Mouse (Mus musculus): ENCODE data around the gene Pbld2. TPM values are rescaled to one million over a fixed set of nuclear protein-coding genes. Genes with fewer than 3 reads are reported as not detected.

The Pbld2 gene
- under 1 TPM; 0.47 to 0.81 TPM for polyA plus RNA-seq (2017; shearing (Covaris generic))

DNA sequence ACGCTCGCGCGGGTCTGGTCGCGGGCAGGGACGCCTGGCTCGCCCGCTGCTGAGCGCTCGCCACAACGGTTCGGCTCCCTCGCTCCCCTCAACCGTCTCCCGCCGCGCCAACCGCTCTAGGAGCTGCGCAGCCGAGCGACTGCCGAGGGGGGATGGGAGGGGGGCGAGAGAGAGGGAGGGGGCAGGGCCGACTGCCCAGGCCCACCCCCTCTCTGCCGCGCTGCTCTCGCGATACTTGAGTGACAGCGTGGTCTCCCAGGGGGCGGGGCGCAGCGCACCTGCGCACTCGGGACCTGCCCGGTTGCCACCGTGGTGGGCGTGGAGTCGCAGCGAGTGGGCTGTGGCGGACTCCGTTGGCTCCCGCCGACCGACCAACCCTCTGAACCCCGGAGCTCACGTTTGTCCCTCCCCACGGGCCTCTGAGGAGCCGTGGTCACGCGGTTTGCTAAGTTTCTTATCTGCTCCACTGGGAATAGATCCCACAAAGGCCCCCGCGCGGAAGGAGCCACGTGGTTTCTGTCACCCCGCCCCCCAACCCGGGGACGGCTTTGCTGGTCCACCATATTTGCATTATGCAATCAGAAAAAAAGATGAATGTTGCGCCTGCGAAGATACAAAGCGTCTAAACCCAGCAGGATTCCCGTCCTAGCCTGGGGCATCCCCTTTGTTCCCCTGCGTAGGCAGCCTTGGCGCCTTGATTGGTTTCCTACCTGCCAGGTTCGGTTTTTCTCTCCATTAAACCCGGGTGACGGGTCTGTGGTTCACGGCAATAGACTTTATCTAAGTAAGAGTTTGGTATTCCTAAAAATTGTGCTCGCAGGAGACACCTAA lies at the start of gene Pbld2, which contains the start of gene Hnrnph3:
TSS of gene Pbld2 (plus strand) at position 567 of the 831 bp plus-strand sequence.
TSS of gene Hnrnph3 (minus strand) at position 469 of the 831 bp plus-strand sequence.

DNA sequence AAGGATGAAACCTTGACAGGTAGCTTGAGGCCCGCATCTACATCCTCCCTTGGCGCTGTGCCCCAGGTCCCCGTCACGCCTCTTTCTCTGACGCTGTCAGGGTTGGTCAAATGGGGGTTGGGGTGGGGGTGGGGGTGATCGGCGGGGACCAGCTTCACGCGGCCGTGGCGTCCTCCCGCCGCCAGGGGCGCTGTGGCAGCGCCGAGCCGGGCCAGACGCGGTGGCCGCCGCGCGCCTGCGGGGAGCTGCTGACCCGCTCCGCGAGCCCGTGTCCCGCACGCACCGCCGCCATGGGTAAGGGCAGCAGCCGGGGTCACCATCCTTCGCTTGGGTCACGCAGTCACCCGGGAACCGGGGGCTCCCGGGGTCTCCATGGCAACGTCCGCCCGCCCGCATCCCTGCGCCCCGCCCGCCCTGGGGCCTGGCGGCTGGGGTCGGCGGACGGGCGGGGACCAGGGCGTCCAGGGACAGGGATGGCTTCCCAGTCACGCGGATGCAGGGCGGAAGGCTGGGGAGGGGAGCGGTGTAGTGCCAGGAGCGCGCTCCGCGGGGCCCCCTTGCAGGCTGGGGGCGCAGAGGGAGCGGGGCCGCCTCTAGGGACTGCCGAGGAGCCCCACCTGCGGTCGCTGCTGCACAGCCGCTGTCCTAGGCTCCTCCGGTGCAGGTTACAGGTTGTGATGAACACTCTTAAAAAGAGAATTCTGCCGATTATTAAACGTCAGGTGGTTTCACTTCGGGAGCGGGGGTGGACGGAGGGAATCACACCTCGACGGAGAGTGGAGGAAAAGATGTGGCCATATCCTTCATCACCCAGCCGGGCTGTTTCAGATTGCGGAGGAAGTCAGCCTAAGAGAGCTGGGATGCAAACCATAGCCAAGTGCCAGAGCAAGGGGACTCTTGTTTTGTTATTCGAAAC lies 43.8 kb upstream of the Pbld2 start, which contains the start of gene Rufy2:
TSS of gene Rufy2 (plus strand) at position 185 of the 916 bp plus-strand sequence.

DNA sequence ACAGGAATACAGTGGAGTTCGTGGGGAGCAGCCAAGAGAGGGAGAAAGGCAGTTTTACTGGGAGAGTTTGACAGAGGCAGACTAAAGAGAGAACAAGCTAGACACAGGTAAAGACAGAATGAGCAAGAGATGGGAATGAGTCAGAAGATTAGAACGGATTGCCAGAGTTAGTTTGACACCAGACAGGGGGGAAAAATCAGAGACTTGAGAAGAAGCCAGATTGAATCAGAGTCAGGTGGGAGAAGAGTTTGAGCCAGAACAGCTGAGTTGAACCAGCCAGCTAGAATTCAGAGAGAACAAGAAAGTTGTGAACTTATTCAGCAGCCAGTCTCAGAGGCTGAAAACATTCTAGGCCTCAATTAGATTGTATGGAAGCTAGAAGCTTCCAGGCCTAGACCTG lies 35.7 kb downstream of the Pbld2 start, which contains the start of gene Pbld1:
TSS of gene Pbld1 (plus strand) at position 301 of the 400 bp plus-strand sequence.

DNA sequence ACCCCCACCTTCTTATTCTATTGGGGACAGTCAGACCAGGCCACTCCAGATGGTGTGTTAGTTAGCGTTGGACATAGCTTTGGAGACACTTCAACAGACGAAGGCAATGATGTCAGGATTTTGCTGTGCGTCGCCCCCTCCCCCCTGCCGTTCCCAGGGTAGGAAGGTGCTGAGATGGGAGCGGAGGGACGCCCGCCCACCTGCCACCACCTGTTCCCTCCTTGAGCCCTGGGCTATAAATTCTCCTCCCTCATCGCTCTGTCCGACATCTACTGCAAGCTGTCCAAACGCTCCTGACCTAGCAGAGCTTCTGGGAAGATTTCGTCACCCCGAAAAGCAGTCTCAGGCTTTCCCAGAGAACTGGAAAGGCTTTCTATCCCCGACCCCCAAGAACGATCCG lies 75.4 kb downstream of the Pbld2 start, which contains the start of gene Atoh7:
TSS of gene Atoh7 (plus strand) at position 131 of the 400 bp plus-strand sequence.

Other genes starting within 250 kb of the Pbld2 start
- gene Ccar1, start 232.0 kb upstream of the Pbld2 start, polyA plus RNA-seq (2017; shearing (Covaris generic)) = 100 to 1,000 TPM; 109 to 128 TPM
- 1 to 10 TPM; 5.8 to 7.0 TPM for gene Tet1, start 115.3 kb upstream of the Pbld2 start, polyA plus RNA-seq (2017; shearing (Covaris generic))
- gene Slc25a16, start 103.7 kb upstream of the Pbld2 start, polyA plus RNA-seq (2017; shearing (Covaris generic)) = 10 to 100 TPM; 12.8 to 14.7 TPM
- gene Dna2, start 77.3 kb upstream of the Pbld2 start, polyA plus RNA-seq (2017; shearing (Covaris generic)) = 1 to 10 TPM; 1.3 to 2.9 TPM
- 10 to 100 TPM; 41.4 to 55.3 TPM for gene Rufy2, start 44.1 kb upstream of the Pbld2 start, polyA plus RNA-seq (2017; shearing (Covaris generic))
- gene Hnrnph3, start 98 bp upstream of the Pbld2 start, polyA plus RNA-seq (2017; shearing (Covaris generic)) = 10 to 100 TPM; 82.5 to 92.5 TPM
- gene Pbld1, start 35.8 kb downstream of the Pbld2 start, polyA plus RNA-seq (2017; shearing (Covaris generic)) = 1 to 10 TPM in 1 of 2 experiments, under 1 TPM in 1; 0.16 to 1.7 TPM
- gene Atoh7, start 75.3 kb downstream of the Pbld2 start, polyA plus RNA-seq (2017; shearing (Covaris generic)) = not detected
- gene Mypn, start 179.6 kb downstream of the Pbld2 start, polyA plus RNA-seq (2017; shearing (Covaris generic)) = 1 to 10 TPM in 1 of 2 experiments, under 1 TPM in 1; 0.13 to 2.8 TPM
- gene Herc4, start 219.5 kb downstream of the Pbld2 start, polyA plus RNA-seq (2017; shearing (Covaris generic)) = 100 to 1,000 TPM; 109 to 110 TPM